Mouse (Mus musculus) thymus, adult 2 months (tissue): ENCODE measurements around the gene Gng12. TPM values are rescaled to one million over a fixed set of nuclear protein-coding genes. Genes with fewer than 3 reads are reported as not detected.
"Not testable (repeated sequence)": the region's sequence is repeated elsewhere in the genome, so short reads cannot be mapped to it uniquely, and the experiment has no call there.

Experiments
- DNase-seq: peaks from one replicate; pipeline ENCODE4 v3.0.0; 2021
- H3K27ac ChIP-seq: fragments of 200-500 bp; 2 replicates; pipeline ENCODE4 v1.5.1; 2012; ENCODE audit warnings: low read length, control low read depth; ENCODE audit not compliant: control insufficient read depth, insufficient read depth
- H3K27me3 ChIP-seq: fragments of 200-500 bp; 2 replicates; pipeline ENCODE4 v1.6.1; 2012; ENCODE audit warnings: mild to moderate bottlenecking, low read length, moderate library complexity, mixed read lengths; ENCODE audit not compliant: control insufficient read depth, insufficient read depth
- H3K36me3 ChIP-seq: fragments of 200-500 bp; 2 replicates; pipeline ENCODE4 v1.6.1; 2012; ENCODE audit warnings: mild to moderate bottlenecking, low read length, moderate library complexity; ENCODE audit not compliant: control insufficient read depth, insufficient read depth
- H3K4me1 ChIP-seq: fragments of 200-500 bp; replicated peaks from 2 replicates; pipeline ENCODE4 v1.6.1; 2012; ENCODE audit warnings: low read length; ENCODE audit not compliant: control insufficient read depth, insufficient read depth
- H3K4me3 ChIP-seq: fragments of 200-500 bp; 2 replicates; pipeline ENCODE4 v1.5.1; 2012; ENCODE audit warnings: mild to moderate bottlenecking, low read length, control low read depth, moderate library complexity; ENCODE audit not compliant: control insufficient read depth, insufficient read depth
- CTCF ChIP-seq: fragments of 200-500 bp; IDR thresholded peaks from 2 replicates; pipeline ENCODE4 v1.5.1; 2012; ENCODE audit warnings: mild to moderate bottlenecking, control low read depth, low read length, moderate library complexity, borderline replicate concordance; ENCODE audit not compliant: control insufficient read depth, poor library complexity, insufficient read depth; ENCODE audit errors: extremely low read depth
- POLR2A ChIP-seq: fragments of 200-500 bp; IDR thresholded peaks from 2 replicates; pipeline ENCODE4 v1.6.1; 2012; ENCODE audit warnings: mild to moderate bottlenecking, low read length, control low read depth, moderate library complexity; ENCODE audit not compliant: control insufficient read depth, poor library complexity, insufficient read depth; ENCODE audit errors: extremely low read depth
- WGBS: fragments of 180-500 bp; shearing (Covaris S2); methylation state at CpG from one replicate; pipeline ENCODE4 v1.1.7; 2018; 5-methylcytosine and 5-hydroxymethylcytosine counted together
- polyA plus RNA-seq: library from polyadenylated mRNA; depleted of rRNA; stranded (reverse); fragments of >200 nt; gene quantifications from 2 replicates; pipeline ENCODE4 v1.2.3, GENCODE M21; 2012

Gng12 gene
- polyA plus RNA-seq, 1 experiment = 10.8 TPM

GRCm38 (mm10) chr6:66866295-66866694 lies 29.9 kb upstream of the Gng12 start:
- TF ChIP-seq POLR2A (no peak), CTCF (no peak)
- no peaks in the 10 kb centered on the region for H3K36me3 ChIP-seq
- no peaks in the 10 kb centered on the region for H3K27me3 ChIP-seq
- H3K27ac ChIP-seq = no peak overlapping the region
- 98% methylated on average over 1 of the region's 1 CpGs for WGBS
- H3K4me3 ChIP-seq = no peak overlapping the region
- no peaks in the 10 kb centered on the region for H3K4me1 ChIP-seq
- no peak for DNase-seq

- DNase-seq, H3K4me1 ChIP-seq, H3K27me3 ChIP-seq, H3K4me3 ChIP-seq, H3K36me3 ChIP-seq, H3K27ac ChIP-seq: not testable (repeated sequence)
- 94% methylated on average over 13 of the region's 13 CpGs for WGBS
Observed at GRCm38 (mm10) chr6:66877048-66877447, 19.1 kb upstream of the Gng12 start.

DNA sequence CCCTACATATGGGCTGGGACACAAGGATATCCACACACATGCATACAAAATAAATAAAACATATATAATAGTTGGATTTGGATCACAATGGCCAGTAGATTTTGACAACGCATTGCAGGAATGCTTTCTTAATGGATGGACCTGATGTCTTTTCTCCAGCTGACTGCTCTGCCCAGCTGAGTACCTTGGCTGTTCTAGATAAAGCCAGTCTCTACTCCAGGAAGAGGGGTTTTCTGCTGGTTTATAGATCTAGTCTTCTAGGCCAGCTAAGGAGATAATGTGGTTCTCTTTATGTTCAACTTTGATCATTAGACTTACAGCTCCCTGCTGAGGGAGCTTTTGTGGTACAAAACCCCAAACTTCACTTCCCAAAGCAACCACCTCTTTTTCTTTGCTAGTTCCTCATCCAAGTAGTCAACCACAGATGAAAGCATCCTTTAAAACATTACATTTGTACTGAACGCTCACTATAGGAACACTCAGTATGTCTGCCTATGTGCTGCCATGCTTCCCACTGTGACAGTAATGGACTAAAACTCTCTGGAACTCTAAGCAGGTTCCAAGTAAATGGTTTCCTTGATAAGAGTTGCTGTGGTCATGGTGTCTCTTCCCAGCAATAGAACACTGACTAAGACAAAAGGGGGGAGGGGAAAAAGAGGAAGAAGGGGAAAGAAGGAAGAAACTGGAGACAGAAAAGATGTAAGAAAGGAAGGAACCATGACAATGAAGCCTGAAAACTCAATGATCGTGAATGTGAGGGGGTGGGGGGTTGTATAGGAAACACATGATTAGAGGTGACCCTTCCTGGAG lies 5.6 kb upstream of the Gng12 start:
- no peaks in the 10 kb centered on the region for H3K36me3 ChIP-seq

DNA sequence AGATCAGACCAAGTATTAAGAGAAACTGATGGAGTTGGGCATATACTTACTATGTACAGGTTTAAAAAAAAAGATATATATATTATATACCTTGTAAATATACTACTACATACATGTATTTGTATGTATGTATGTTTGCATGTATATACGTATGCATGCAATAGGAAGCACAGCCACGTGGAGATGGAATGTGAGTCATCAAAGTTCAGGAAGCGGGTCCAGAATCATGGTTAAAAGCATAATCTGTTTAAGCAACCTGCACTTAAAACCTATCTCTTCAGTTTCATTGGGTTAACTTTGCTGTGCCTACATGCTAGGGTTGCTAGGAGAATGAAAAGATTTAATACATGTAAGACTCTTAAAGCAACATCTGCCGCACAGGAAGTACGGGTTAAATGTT lies 2.2 kb upstream of the Gng12 start:
- WGBS = 76% methylated on average over 5 of the region's 5 CpGs
- H3K4me1 ChIP-seq = peaks cover 7% of the 10 kb centered on the region

More for the DNA sequence above, 5.6 kb upstream of the Gng12 start:
- DNase-seq = no peak
- Histone ChIP-seq H3K27ac (no peak overlapping the region), H3K4me1 (no peaks in the 10 kb centered on the region), H3K4me3 (no peak overlapping the region), H3K27me3 (no peaks in the 10 kb centered on the region)
- TF ChIP-seq POLR2A (no peak), CTCF (no peak)
- WGBS = 25% methylated on average over 3 of the region's 3 CpGs

DNA sequence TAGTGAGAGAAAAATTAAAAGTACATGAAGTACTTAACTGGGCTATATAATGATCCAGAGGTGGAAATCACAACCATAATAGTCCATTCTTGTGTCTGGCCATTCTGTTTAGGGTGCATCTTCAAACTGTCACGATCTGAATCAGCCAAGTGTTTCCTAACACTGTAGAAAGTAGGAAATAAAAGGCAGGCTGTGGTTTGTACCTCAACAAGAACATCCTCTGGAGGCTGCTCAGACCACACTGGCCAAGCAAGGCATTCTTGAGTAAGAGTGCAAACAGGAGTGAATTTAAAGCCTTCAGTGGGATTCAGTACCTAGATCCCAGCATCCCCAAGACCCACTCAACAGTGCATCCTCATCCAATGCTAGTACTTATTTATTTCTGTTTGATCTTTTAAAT lies 1.2 kb upstream of the Gng12 start:
- H3K4me3 ChIP-seq = no peak overlapping the region
- no peak for TF ChIP-seq POLR2A
- TF ChIP-seq CTCF = no peak
- H3K36me3 ChIP-seq = no peaks in the 10 kb centered on the region
- no peak overlapping the region for H3K27ac ChIP-seq
- no peaks in the 10 kb centered on the region for H3K27me3 ChIP-seq
- 4% methylated on average over 1 of the region's 1 CpGs for WGBS
- DNase-seq = no peak
- peaks cover 7% of the 10 kb centered on the region for H3K4me1 ChIP-seq

More for the DNA sequence above, 2.2 kb upstream of the Gng12 start:
- no peaks in the 10 kb centered on the region for H3K36me3 ChIP-seq
- TF ChIP-seq POLR2A = no peak
- TF ChIP-seq CTCF = no peak
- H3K27me3 ChIP-seq = no peaks in the 10 kb centered on the region
- no peak for DNase-seq
- no peak overlapping the region for H3K4me3 ChIP-seq
- no peak overlapping the region for H3K27ac ChIP-seq

DNA sequence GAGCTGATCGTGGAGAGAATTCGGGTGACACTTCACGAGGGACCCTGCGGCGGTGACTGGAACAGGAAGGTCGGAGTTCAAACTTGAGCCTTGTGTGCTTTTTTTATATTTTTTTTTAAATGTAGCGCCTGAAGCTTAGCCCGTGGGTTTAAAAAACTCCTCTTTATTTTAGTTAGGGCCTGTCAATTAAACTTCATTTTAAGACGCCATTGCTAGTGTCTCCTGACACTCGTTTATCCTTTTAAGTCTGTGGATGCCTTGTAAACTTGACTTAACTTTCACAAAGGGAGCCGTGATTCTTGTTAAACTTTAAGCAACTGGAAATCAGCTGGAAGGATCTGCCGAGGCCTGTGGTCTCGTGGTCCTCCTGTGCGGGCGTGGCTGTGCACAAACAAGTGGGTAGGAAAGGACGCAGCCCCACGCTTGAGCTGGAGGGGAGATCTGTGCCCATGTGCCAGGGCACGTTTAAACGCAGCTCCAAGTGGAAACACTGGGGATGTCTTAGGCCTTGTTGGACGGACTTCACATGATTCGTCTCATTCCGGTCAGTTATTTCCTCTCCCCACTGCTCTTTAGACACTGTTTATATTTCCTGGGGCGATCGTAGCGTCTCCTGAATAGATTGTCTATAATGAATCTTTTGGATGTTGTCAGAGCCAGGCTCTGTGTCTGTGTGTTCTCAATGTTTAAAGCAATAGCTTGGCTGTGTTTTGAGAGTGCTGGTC lies 886 bp downstream of the Gng12 start:
- WGBS = 7% methylated on average over 25 of the region's 25 CpGs
- Histone ChIP-seq H3K27me3 (no peaks in the 10 kb centered on the region), H3K4me1 (peaks cover 7% of the 10 kb centered on the region), H3K27ac (no peak overlapping the region), H3K36me3 (no peaks in the 10 kb centered on the region), H3K4me3 (peak overlapping the region; percentile 76)
- TF ChIP-seq CTCF (no peak), POLR2A (no peak)
- DNase-seq = peak; percentile 25
